Mouse (Mus musculus): ENCODE measurements around the gene Rnase1.

DNA sequence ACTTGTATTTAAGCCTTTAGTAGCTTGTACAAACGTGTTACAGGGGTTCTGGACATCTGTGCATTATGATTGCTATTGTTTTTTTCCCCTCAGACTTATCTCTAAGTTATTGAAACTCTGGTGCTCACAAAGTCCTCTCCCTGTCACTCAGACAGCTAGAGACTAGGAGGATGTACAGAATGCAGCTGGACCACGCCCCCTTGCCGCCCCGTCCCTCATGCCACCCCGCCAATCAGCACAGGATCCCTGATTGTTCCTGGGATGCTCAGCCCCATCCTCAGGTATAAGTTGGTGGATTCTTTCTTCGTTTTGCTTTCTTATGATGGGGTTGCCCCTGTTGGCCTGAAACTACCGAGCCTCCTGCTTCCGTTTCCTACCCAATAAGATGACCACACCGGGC, 33.1 kb downstream of the Rnase1 start:
- no peak for TF ChIP-seq MAX (IDR thresholded peaks at IDR 0.05; ENCODE audit: low read length)
- no peak for TF ChIP-seq IRF4 (IDR thresholded peaks at IDR 0.05; ENCODE audit: low read depth, low read length)
- TF ChIP-seq CTCF (conservative IDR thresholded peaks at IDR 0.05 in 1 of 2, IDR thresholded peaks at IDR 0.05 in 1 of 2; ENCODE audit: low read depth in 2 of 2, low read length in 2 of 2): no peak
- TF ChIP-seq EP300 (IDR thresholded peaks at IDR 0.05; ENCODE audit: low read length): no peak
- TF ChIP-seq MAZ (IDR thresholded peaks at IDR 0.05; ENCODE audit: low read depth, low read length): no peak
- no peak for TF ChIP-seq GABPA (IDR thresholded peaks at IDR 0.05; ENCODE audit: insufficient replicate concordance, low read depth, low read length)
- TF ChIP-seq UBTF (IDR thresholded peaks at IDR 0.05; ENCODE audit: low read depth, low read length): no peak
- TF ChIP-seq RCOR1 (conservative IDR thresholded peaks at IDR 0.05; ENCODE audit: low read depth, low read length): no peak
- TF ChIP-seq ZNF384 (IDR thresholded peaks at IDR 0.05; ENCODE audit: low read depth, low read length): no peak
- TF ChIP-seq POLR2AphosphoS2 (IDR thresholded peaks at IDR 0.05; ENCODE audit: low read depth, low read length): no peak
- no peak for TF ChIP-seq CHD2 (IDR thresholded peaks at IDR 0.05; ENCODE audit: low read length)

Data from CH12.LX (cell line).